Mouse (Mus musculus): Measurements from ENCODE around the gene Eid2b.

Gene Eid2b

GRCm38 (mm10) chr7:28298837-28299625, 21.5 kb downstream of the Eid2b start:
- in situ Hi-C loops (cut with MboI, MseI), result no loop called here

- in situ Hi-C loops (cut with MboI, MseI), result no loop called here
Measured at GRCm38 (mm10) chr7:28301616-28302433, 24.3 kb downstream of the Eid2b start, which contains the start of gene Dll3. TSS of gene Dll3 (minus strand) at chr7:28302238.

- in situ Hi-C loops (cut with MboI, MseI), result no loop called here
Measured at GRCm38 (mm10) chr7:28305641-28306040, 28.1 kb downstream of the Eid2b start.

GRCm38 (mm10) chr7:28306216-28306615, 28.7 kb downstream of the Eid2b start:
- in situ Hi-C loops (cut with MboI, MseI), result no loop called here

- in situ Hi-C loops (cut with MboI, MseI), result no loop called here
Measured at GRCm38 (mm10) chr7:28309737-28310136, 32.2 kb downstream of the Eid2b start.

- in situ Hi-C loops (cut with MboI, MseI), result no loop called here
Measured at GRCm38 (mm10) chr7:28311151-28311925, 33.8 kb downstream of the Eid2b start.

- in situ Hi-C loops (cut with MboI, MseI), result no loop called here
Measured at GRCm38 (mm10) chr7:28311926-28312543, 34.5 kb downstream of the Eid2b start, which contains the start of gene Timm50. TSS of gene Timm50 (minus strand) at chr7:28312072.

- in situ Hi-C loops (cut with MboI, MseI), result no loop called here
Measured at GRCm38 (mm10) chr7:28318036-28318435, 40.5 kb downstream of the Eid2b start.

DNA sequence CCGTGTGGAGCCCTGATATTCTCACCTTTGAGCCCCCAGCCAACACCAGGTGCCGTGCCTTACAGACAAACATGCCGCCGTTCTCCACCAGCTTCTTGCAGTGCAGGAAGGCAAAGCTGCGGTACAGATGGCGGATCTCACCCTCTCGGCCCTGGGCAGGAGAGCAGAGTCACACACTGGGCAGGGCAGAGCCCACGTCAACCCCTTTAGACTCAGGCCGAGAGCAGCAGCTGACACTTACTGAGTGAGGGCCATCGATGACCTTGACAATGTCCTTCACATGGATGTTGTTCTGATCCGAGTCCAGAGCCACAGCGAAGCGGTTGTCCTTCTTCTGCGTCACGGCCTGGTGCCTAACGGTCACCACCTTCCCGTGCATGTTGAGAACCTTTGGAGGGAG, 41.2 kb downstream of the Eid2b start:
- in situ Hi-C loops (cut with MboI, MseI), result no loop called here

GRCm38 (mm10) chr7:28321974-28322720, 44.6 kb downstream of the Eid2b start:
- in situ Hi-C loops (cut with MboI, MseI), result no loop called here

GRCm38 (mm10) chr7:28325293-28325692, 47.8 kb downstream of the Eid2b start:
- in situ Hi-C loops (cut with MboI, MseI), result no loop called here

DNA sequence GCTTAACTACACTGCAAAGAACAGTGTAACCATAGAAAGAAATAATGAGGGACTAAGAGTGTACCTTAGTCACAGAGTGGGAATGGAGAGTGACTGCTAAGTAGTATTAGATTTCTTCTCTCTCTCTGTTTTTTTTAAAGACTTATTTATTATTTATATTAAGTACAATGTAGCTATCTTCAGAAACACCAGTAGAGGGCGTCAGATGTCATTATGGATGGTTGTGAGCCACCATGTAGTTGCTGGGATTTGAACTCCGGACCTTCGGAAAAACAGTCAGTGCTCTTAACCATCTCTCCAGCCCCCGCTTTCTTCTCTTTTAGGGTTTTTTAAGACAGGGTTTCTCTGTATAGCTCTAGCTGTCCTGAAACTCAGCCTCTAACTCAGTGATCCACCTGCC, 48.9 kb downstream of the Eid2b start:
- in situ Hi-C loops (cut with MboI, MseI), result no loop called here

GRCm38 (mm10) chr7:28328260-28328659, 50.7 kb downstream of the Eid2b start:
- in situ Hi-C loops (cut with MboI, MseI), result no loop called here

Measured in T-helper 1 cell (primary cell).